Mouse (Mus musculus): ENCODE measurements around the gene Mdga2.

DNA sequence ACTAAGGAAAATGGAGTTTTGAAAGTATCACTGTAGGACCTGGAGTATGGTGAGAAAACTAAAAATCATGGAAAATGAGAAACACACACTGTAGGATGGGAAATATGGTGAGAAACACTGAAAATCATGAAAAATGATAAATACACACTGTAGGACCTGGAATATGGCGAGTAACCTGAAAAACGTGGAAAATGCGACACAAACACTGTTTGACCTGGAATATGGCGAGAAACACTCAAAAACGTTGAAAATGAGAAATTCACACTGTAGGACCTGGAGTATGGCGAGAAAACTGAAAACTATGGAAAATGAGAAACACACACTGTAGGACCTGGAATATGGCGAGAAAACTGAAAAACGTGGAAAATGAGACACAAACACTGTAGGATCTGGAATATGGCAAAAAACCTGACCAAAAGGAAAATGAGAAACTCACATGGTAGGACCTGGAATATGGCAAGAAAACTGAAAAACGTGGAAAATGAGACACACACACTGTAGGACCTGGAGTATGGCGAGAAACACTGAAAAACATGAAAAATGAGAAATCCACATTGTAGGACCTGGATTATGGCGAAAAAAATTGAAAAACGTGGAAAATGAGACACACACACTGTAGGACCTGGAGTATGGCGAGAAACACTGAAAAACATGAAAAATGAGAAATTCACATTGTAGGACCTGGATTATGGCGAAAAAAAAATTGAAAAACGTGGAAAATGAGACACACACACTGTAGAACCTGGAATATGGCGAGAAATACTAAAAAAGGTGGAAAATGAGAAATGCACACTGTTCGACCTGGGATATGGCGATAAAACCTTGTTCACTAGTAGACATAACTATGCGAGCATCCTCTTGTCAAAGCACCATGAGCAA is 163.0 kb downstream of the Mdga2 start:
- TF ChIP-seq GATA1 (IDR thresholded peaks at IDR 0.05; ENCODE audit: low read length) (no peak), TAL1 (IDR thresholded peaks at IDR 0.05; ENCODE audit: low read length) (no peak)

Data from erythroblast, embryonic 14.5 days (primary cell).